Mouse (Mus musculus) left cerebral cortex, postnatal 10 days (tissue): ENCODE measurements at regions not wholly inside any gene's neighbourhood (a gene's known extent, or its start where the extent isn't known, plus 50 kb on each side); places are given as distances from the start of the nearest gene placed in this dataset.

Experiments
- DNase-seq, 2 experiments: peaks; one replicate each; pipeline ENCODE4 v3.0.0; 2021 to 2022; ENCODE audit warnings: low spot score in 2 of 2, mixed read lengths in 1 of 2; ENCODE audit errors: extremely low spot score in 1 of 2
- intact Hi-C: fragments of 180-260 bp; cut with DNase I; formaldehyde crosslinking; loops from one replicate; pipeline ENCODE4 v1.15.1; 2025

- intact Hi-C loops: no loop called here
- peak in 1 of 2 experiments; percentile 20 for DNase-seq
These were observed 228.8 kb downstream of the Barhl2 start for GRCm38 (mm10) chr5:106229154-106229553.

- intact Hi-C loops: no loop called here
- DNase-seq: no peak
These were observed 233.8 kb downstream of the Barhl2 start for GRCm38 (mm10) chr5:106224141-106224540.

GRCm38 (mm10) chr5:106209543-106209942 lies 248.4 kb downstream of the Barhl2 start:
- DNase-seq: no peak

GRCm38 (mm10) chr5:106207706-106208105 lies 250.3 kb downstream of the Barhl2 start:
- intact Hi-C loops: no loop called here
- no peak for DNase-seq

More at GRCm38 (mm10) chr5:106209543-106209942, 248.4 kb downstream of the Barhl2 start:
- intact Hi-C loops: no loop called here

GRCm38 (mm10) chr5:106205724-106206123 lies 252.2 kb downstream of the Barhl2 start:
- no peak for DNase-seq
- intact Hi-C loops: no loop called here

GRCm38 (mm10) chr5:106200631-106201030 lies 257.3 kb downstream of the Barhl2 start:
- peak in 1 of 2 experiments; percentile 5 for DNase-seq
- intact Hi-C loops: no loop called here

- intact Hi-C loops: no loop called here
- no peak for DNase-seq
These were observed 258.9 kb downstream of the Barhl2 start for GRCm38 (mm10) chr5:106199061-106199460.

GRCm38 (mm10) chr5:106191141-106191540 lies 266.8 kb downstream of the Barhl2 start:
- no peak for DNase-seq
- intact Hi-C loops: no loop called here

GRCm38 (mm10) chr5:106181726-106182125 lies 276.2 kb downstream of the Barhl2 start:
- DNase-seq: no peak
- intact Hi-C loops: no loop called here

GRCm38 (mm10) chr5:106172162-106172561 lies 285.8 kb downstream of the Barhl2 start:
- intact Hi-C loops: no loop called here
- peak in 1 of 2 experiments; percentile 29 for DNase-seq

- intact Hi-C loops: no loop called here
These were observed 287.6 kb downstream of the Barhl2 start for GRCm38 (mm10) chr5:106170405-106170804.

GRCm38 (mm10) chr5:106167556-106167955 lies 290.4 kb downstream of the Barhl2 start:
- intact Hi-C loops: no loop called here
- DNase-seq: no peak

More at GRCm38 (mm10) chr5:106170405-106170804, 287.6 kb downstream of the Barhl2 start:
- DNase-seq: no peak

- intact Hi-C loops: no loop called here
- no peak for DNase-seq
These were observed 289.9 kb downstream of the Zfp326 start for GRCm38 (mm10) chr5:106166266-106166665.

GRCm38 (mm10) chr5:106164190-106164589 lies 287.8 kb downstream of the Zfp326 start:
- no peak for DNase-seq
- intact Hi-C loops: no loop called here

- DNase-seq: no peak
- intact Hi-C loops: no loop called here
These were observed 286.8 kb downstream of the Zfp326 start for GRCm38 (mm10) chr5:106162981-106163653.

- DNase-seq: no peak
- intact Hi-C loops: no loop called here
These were observed 262.7 kb downstream of the Zfp326 start for GRCm38 (mm10) chr5:106139109-106139508.

GRCm38 (mm10) chr5:106122928-106123327 lies 246.6 kb downstream of the Zfp326 start:
- no peak for DNase-seq
- intact Hi-C loops: no loop called here

- no peak for DNase-seq
- intact Hi-C loops: no loop called here
These were observed 243.2 kb downstream of the Zfp326 start for GRCm38 (mm10) chr5:106119584-106119983.

GRCm38 (mm10) chr5:106113186-106113585 lies 236.8 kb downstream of the Zfp326 start:
- no peak for DNase-seq
- intact Hi-C loops: no loop called here

GRCm38 (mm10) chr5:106108474-106108971 lies 232.2 kb downstream of the Zfp326 start:
- intact Hi-C loops: no loop called here
- peak in 1 of 2 experiments; percentile 36 for DNase-seq

GRCm38 (mm10) chr5:106102255-106102654 lies 225.9 kb downstream of the Zfp326 start:
- intact Hi-C loops: no loop called here
- no peak for DNase-seq
